1 mouse cellular context compared by ENCODE assay signal in genomic region chr14:120910733-120911324, GRCm38 (mm10).
TF ChIP-seq lines count a peak whose summit lies in the region.

Gene Ipo5 (plus strand): TSS chr14:120911224.

TF ChIP-seq in CH12.LX, 34 proteins besides CTCF, POLR2A, EP300 and RAD21 (continued from another document):
- 0 out of 2 replicates have a peak, but pooled peaks have one; percentile 50 for TF ChIP-seq ZMIZ1 (IDR thresholded peaks at IDR 0.05; ENCODE audit: low read depth, low read length)
- TF ChIP-seq TCF12 (IDR thresholded peaks at IDR 0.05; ENCODE audit: low read depth, low read length): 0 out of 2 replicates have a peak, but pooled peaks have one; percentile 4
